Mouse (Mus musculus): ENCODE data around the gene Ascl3.

- TF ChIP-seq CTCF (conservative IDR thresholded peaks at IDR 0.05; ENCODE audit: insufficient read depth, insufficient read length, low read depth, low read length) (no peak), POLR2A (IDR thresholded peaks at IDR 0.05; ENCODE audit: low read depth, low read length) (no peak)
Measured at GRCm38 (mm10) chr7:109680284-109680683, 51.2 kb downstream of the Ascl3 start.

Measured in kidney, adult 2 months (tissue).